Comparison of ENCODE assay signal across 13 mouse cellular contexts in the genomic region with DNA sequence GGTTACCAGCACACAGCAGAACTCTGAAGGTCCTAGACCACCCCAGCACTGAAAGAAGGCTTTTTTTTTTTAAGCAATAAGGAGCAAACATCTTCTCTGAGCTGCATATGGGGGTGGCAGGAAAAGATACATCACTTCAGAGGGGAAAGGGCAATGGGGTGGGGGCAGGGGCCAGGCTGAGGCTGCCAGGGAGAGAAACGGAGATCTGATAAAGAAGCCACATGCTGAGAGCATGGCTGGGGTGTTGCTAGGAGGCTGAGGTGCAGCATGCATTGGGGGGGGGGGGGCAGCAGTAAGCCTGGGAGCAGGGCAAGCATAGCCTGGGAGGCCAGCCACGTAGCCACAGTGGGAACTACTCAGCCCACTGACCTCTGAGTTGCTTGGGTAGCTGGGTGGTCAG. TPM values are rescaled to one million over a fixed set of nuclear protein-coding genes. Genes with fewer than 3 reads are reported as not detected.
DNase-seq lines count a peak whose midpoint lies in the region; ATAC-seq and TF ChIP-seq lines count a peak whose summit lies in the region.
"Had no signal": no experiment of that assay in that cellular context is flagged by ENCODE, and none has a peak within 500 bp of the region (broad histone marks: within the 10 kb centered on the region; RNA-seq: fewer than 3 reads in every experiment).

No protein-coding gene starts in this region.

- no peak overlapping the region for H3K4me2 ChIP-seq in hindbrain, embryonic 16.5 days (ENCODE audit: low read length)
- H3K4me2 ChIP-seq: lung, embryonic 14.5 days had no signal

- TF ChIP-seq RAD21 in MEL (IDR thresholded peaks at IDR 0.05; ENCODE audit: low read depth, low read length), result no peak

- H3K36me3 ChIP-seq in hindbrain, embryonic 10.5 days, result no peaks in the 10 kb centered on the region
- no peaks in the 10 kb centered on the region for H3K36me3 ChIP-seq in hindbrain, embryonic 16.5 days (ENCODE audit: control insufficient read depth, insufficient read depth, low read length)
- H3K36me3 ChIP-seq in MEL (ENCODE audit: control insufficient read depth in 1 of 2, insufficient read depth in 2 of 2, low read length in 2 of 2), result peaks cover 0 to 26% of the 10 kb centered on the region in 2 experiments; a peak in 2 of 4 replicates
- H3K36me3 ChIP-seq in limb, embryonic 10.5 days, result no peaks in the 10 kb centered on the region

- H3K27ac ChIP-seq in hindbrain, embryonic 10.5 days, result peak overlapping the region; percentile 31; the same call in 1 of the 2 replicates
- no peak overlapping the region for H3K27ac ChIP-seq in hindbrain, embryonic 16.5 days (ENCODE audit: low read depth, low read length)
- peak overlapping the region; percentile 70 for H3K27ac ChIP-seq in MEL (ENCODE audit: control insufficient read depth, low read depth, low read length)
- peak overlapping the region; percentile 33; the same call in 1 of the 2 replicates for H3K27ac ChIP-seq in limb, embryonic 10.5 days
- H3K27ac ChIP-seq: hindbrain, postnatal 0 days had no signal

- H3K9ac ChIP-seq in hindbrain, embryonic 16.5 days (ENCODE audit: low read depth, low read length), result no peak overlapping the region
- H3K9ac ChIP-seq in MEL (ENCODE audit: control insufficient read depth, low read depth, low read length, poor library complexity, severe bottlenecking), result peak overlapping the region; percentile 80
- H3K9ac ChIP-seq: lung, embryonic 14.5 days had no signal

- no peak for DNase-seq in hindbrain, embryonic 10.5 days (ENCODE audit: low spot score)
- peak; percentile 68 for DNase-seq in MEL (ENCODE audit: low read depth, low spot score)
- no peak for DNase-seq in limb, embryonic 10.5 days (ENCODE audit: low spot score)
- DNase-seq in thymus, postnatal 10 days (ENCODE audit: low spot score in 2 of 2), result peak; percentile 66 to 72
- DNase-seq in left cerebral cortex, adult 9 months (ENCODE audit: low spot score in 2 of 2), result no peak
- DNase-seq in ovary, postnatal 10 days (ENCODE audit: low spot score), result no peak
- DNase-seq: gastrocnemius, postnatal 25 days; kidney, postnatal 10 days; left cerebral cortex, postnatal 4 days; lung, embryonic 14.5 days had no signal

- peaks cover 45% of the 10 kb centered on the region for H3K4me1 ChIP-seq in hindbrain, embryonic 10.5 days (replicated peaks)
- H3K4me1 ChIP-seq in hindbrain, embryonic 16.5 days (ENCODE audit: control insufficient read depth, insufficient read depth, low read depth, low read length), result 0 out of 2 replicates have a peak, but pooled peaks cover 2% of the 10 kb centered on the region
- peaks cover 11 to 43% of the 10 kb centered on the region in 2 experiments; a peak in 3 of 4 replicates for H3K4me1 ChIP-seq in MEL (ENCODE audit: control insufficient read depth in 1 of 2, insufficient read depth in 2 of 2, low read length in 2 of 2)
- H3K4me1 ChIP-seq in limb, embryonic 10.5 days, result peaks cover 25% of the 10 kb centered on the region

- TF ChIP-seq EP300 in MEL (IDR thresholded peaks at IDR 0.05; ENCODE audit: low read depth in 1 of 2, low read length in 2 of 2), result peak; percentile 30 to 84; a peak in 3 of 4 replicates

- H3K79me2 ChIP-seq in MEL (ENCODE audit: control insufficient read depth, insufficient read depth, low read length, poor library complexity), result peaks cover 17% of the 10 kb centered on the region

- no peak for TF ChIP-seq CTCF in MEL (IDR thresholded peaks at IDR 0.05 in 2 of 3, conservative IDR thresholded peaks at IDR 0.05 in 1 of 3; ENCODE audit: control insufficient read depth in 1 of 3, insufficient read depth in 1 of 3, low read depth in 2 of 3, low read length in 3 of 3, poor library complexity in 1 of 3, severe bottlenecking in 1 of 3)

- no peak; a peak in 1 of 4 replicates for TF ChIP-seq POLR2A in MEL (IDR thresholded peaks at IDR 0.05; ENCODE audit: control insufficient read depth in 1 of 2, insufficient read depth in 1 of 2, low read depth in 1 of 2, low read length in 2 of 2, poor library complexity in 1 of 2)

- WGBS in hindbrain, embryonic 10.5 days, result 11% methylated on average over 2 of the region's 2 CpGs
- 42% methylated on average over 2 of the region's 2 CpGs for WGBS in hindbrain, embryonic 16.5 days
- 3% methylated on average over 2 of the region's 2 CpGs for WGBS in limb, embryonic 10.5 days

- peaks cover 21% of the 10 kb centered on the region for H3K27me3 ChIP-seq in hindbrain, embryonic 10.5 days (ENCODE audit: insufficient read depth, poor library complexity, severe bottlenecking)
- no peaks in the 10 kb centered on the region for H3K27me3 ChIP-seq in hindbrain, embryonic 16.5 days (replicated peaks; ENCODE audit: control insufficient read depth, insufficient read depth, low read length)
- H3K27me3 ChIP-seq in MEL (ENCODE audit: control insufficient read depth in 1 of 2, insufficient read depth in 2 of 2, low read length in 2 of 2), result no peaks in the 10 kb centered on the region
- no peaks in the 10 kb centered on the region for H3K27me3 ChIP-seq in limb, embryonic 10.5 days (ENCODE audit: low read depth, poor library complexity, severe bottlenecking)

- no peak for ATAC-seq in hindbrain, embryonic 16.5 days
- ATAC-seq: hindbrain, postnatal 0 days had no signal

- H3K4me3 ChIP-seq in hindbrain, embryonic 10.5 days, result no peak overlapping the region
- no peak overlapping the region for H3K4me3 ChIP-seq in hindbrain, embryonic 16.5 days (ENCODE audit: low read length)
- peak overlapping the region; percentile 61 to 67 for H3K4me3 ChIP-seq in MEL (ENCODE audit: control insufficient read depth in 1 of 2, insufficient read depth in 1 of 2, low read depth in 2 of 2, low read length in 2 of 2)
- no peak overlapping the region for H3K4me3 ChIP-seq in limb, embryonic 10.5 days
- H3K4me3 ChIP-seq: myocyte had no signal

- H3K9me3 ChIP-seq in hindbrain, embryonic 10.5 days, result no peaks in the 10 kb centered on the region
- H3K9me3 ChIP-seq in hindbrain, embryonic 16.5 days (ENCODE audit: control insufficient read depth, low read length), result no peaks in the 10 kb centered on the region
- H3K9me3 ChIP-seq in MEL (replicated peaks; ENCODE audit: insufficient read depth, low read length), result no peaks in the 10 kb centered on the region
- no peaks in the 10 kb centered on the region for H3K9me3 ChIP-seq in limb, embryonic 10.5 days (replicated peaks)

TF ChIP-seq in MEL, 35 proteins besides CTCF, POLR2A, EP300 and RAD21:
- TF ChIP-seq GATA1 (IDR thresholded peaks at IDR 0.05; ENCODE audit: low read depth, low read length) (peak; percentile 40; the same call in 1 of the 2 replicates), CHD2 (IDR thresholded peaks at IDR 0.05; ENCODE audit: low read length) (peak; percentile 48; the same call in 1 of the 2 replicates), MYC (IDR thresholded peaks at IDR 0.05; ENCODE audit: low read depth, low read length) (0 out of 2 replicates have a peak, but pooled peaks have one; percentile 17), USF2 (IDR thresholded peaks at IDR 0.05; ENCODE audit: borderline replicate concordance in 1 of 2, insufficient read depth in 1 of 2, low read depth in 1 of 2, low read length in 2 of 2) (no peak), HCFC1 (IDR thresholded peaks at IDR 0.05; ENCODE audit: low read depth, low read length) (0 out of 2 replicates have a peak, but pooled peaks have one; percentile 47), MYB (IDR thresholded peaks at IDR 0.05; ENCODE audit: low read depth, low read length) (peak; percentile 56; the same call in 1 of the 2 replicates), ETS1 (IDR thresholded peaks at IDR 0.05; ENCODE audit: low read depth, low read length) (peak; percentile 70), ZKSCAN1 (IDR thresholded peaks at IDR 0.05; ENCODE audit: low read depth, low read length) (no peak), ZNF384 (IDR thresholded peaks at IDR 0.05; ENCODE audit: low read depth, low read length) (peak; percentile 61; the same call in 1 of the 2 replicates), MAZ (IDR thresholded peaks at IDR 0.05; ENCODE audit: low read depth, low read length) (peak; percentile 71; the same call in 1 of the 2 replicates), NRF1 (IDR thresholded peaks at IDR 0.05; ENCODE audit: insufficient read depth, low read depth, low read length, poor library complexity, severe bottlenecking) (no peak), ZMIZ1 (IDR thresholded peaks at IDR 0.05; ENCODE audit: low read depth, low read length) (no peak), SIN3A (IDR thresholded peaks at IDR 0.05; ENCODE audit: low read length) (peak; percentile 61), MAX (IDR thresholded peaks at IDR 0.05; ENCODE audit: low read length) (no peak; the same call in 1 of the 2 replicates), TCF12 (IDR thresholded peaks at IDR 0.05; ENCODE audit: low read depth, low read length) (peak; percentile 56; the same call in 1 of the 2 replicates), MXI1 (IDR thresholded peaks at IDR 0.05; ENCODE audit: low read depth, low read length) (peak; percentile 73), USF1 (IDR thresholded peaks at IDR 0.05; ENCODE audit: low read depth, low read length) (no peak)

RNA-seq across cellular contexts. Expression of a gene that starts 16.3 kb away (rescaled TPM):
- polyA plus RNA-seq in hindbrain, embryonic 10.5 days (2016; fragmentation: Nextera tagmentation; extraction: Ambion mirVana), result 44.4 and 60.1 TPM in 2 replicates
- 50.4 and 55.0 TPM in 2 replicates for polyA plus RNA-seq in hindbrain, embryonic 16.5 days (2015; fragmentation: Nextera tagmentation; extraction: Ambion mirVana)
- total RNA-seq in MEL (2012; rRNA removed), result 2.7 and 3.7 TPM in 2 replicates
- 10 to 100 TPM in 1 of 2 experiments, not detected in 1; 19.9 TPM for polyA plus RNA-seq in MEL (2012; ENCODE audit: insufficient read depth in 1 of 2, insufficient read length in 2 of 2, low read depth in 1 of 2, low replicate concordance in 2 of 2, missing spikeins in 1 of 2)
- 43.8 and 55.5 TPM in 2 replicates for polyA plus RNA-seq in limb, embryonic 10.5 days (2016; fragmentation: Nextera tagmentation; extraction: Ambion mirVana)

Comparison
In these comparisons a context has a peak if more than half of its experiments do, and no peak if none do; other contexts are left out.
1. DNase-seq: peak in MEL (single experiment) and thymus, postnatal 10 days (2 of 2); none in hindbrain, embryonic 10.5 days (single experiment), limb, embryonic 10.5 days (single experiment), left cerebral cortex, adult 9 months (0 of 2) and ovary, postnatal 10 days (single experiment).
2. H3K4me3 ChIP-seq: peak in MEL (2 of 2); none in hindbrain, embryonic 10.5 days (single experiment), hindbrain, embryonic 16.5 days (single experiment) and limb, embryonic 10.5 days (single experiment).